Mouse (Mus musculus): Measurements from ENCODE around the gene Hes7. TPM values are rescaled to one million over a fixed set of nuclear protein-coding genes. Genes with fewer than 3 reads are reported as not detected.

Gene Hes7
- total and polyA plus RNA-seq, 3 experiments = 0.04 TPM; not detected in 2

DNA sequence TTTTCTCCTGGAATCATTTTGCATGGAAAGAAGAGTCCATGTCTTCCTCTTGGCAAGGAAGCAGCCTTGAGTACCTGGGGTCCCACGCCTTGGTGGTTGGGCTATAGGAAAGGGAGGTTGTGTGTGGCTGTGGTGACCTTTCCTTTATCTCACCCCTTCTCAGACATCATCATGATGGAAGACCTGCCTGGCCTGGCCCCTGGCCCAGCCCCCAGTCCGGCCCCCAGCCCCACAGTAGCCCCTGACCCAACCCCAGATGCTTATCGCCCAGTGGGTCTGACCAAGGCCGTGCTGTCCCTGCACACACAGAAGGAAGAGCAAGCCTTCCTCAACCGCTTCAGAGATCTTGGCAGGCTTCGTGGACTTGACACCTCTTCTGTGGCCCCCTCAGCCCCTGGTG is 15.0 kb upstream of the Hes7 start:
- DNase-seq (ENCODE audit: extremely low read depth) = no peak
- no peak overlapping the region for H3K27ac ChIP-seq (ENCODE audit: insufficient read depth, low read depth)
- TF ChIP-seq NRF1 (IDR thresholded peaks at IDR 0.05; ENCODE audit: low read depth, low read length) (no peak), SIN3A (IDR thresholded peaks at IDR 0.05; ENCODE audit: low read length) (no peak), KAT2A (IDR thresholded peaks at IDR 0.05; ENCODE audit: insufficient replicate concordance, low read length) (no peak), EP300 (IDR thresholded peaks at IDR 0.05; ENCODE audit: low read length) (no peak), RCOR1 (conservative IDR thresholded peaks at IDR 0.05; ENCODE audit: low read depth, low read length) (no peak), USF2 (conservative IDR thresholded peaks at IDR 0.05; ENCODE audit: low read depth, low read length) (no peak), TCF12 (IDR thresholded peaks at IDR 0.05; ENCODE audit: low read depth, low read length) (no peak), ZKSCAN1 (IDR thresholded peaks at IDR 0.05; ENCODE audit: borderline replicate concordance, low read depth, low read length) (no peak), NELFE (IDR thresholded peaks at IDR 0.05; ENCODE audit: low read depth, low read length) (no peak), CTCF (conservative IDR thresholded peaks at IDR 0.05 in 1 of 2, IDR thresholded peaks at IDR 0.05 in 1 of 2; ENCODE audit: low read depth in 2 of 2, low read length in 2 of 2) (no peak), ZC3H11A (IDR thresholded peaks at IDR 0.05; ENCODE audit: low read depth, low read length) (no peak), TBP (conservative IDR thresholded peaks at IDR 0.05; ENCODE audit: low read depth, low read length) (no peak), MAFK (IDR thresholded peaks at IDR 0.05; ENCODE audit: insufficient replicate concordance, low read length) (no peak), MYC (IDR thresholded peaks at IDR 0.05; ENCODE audit: low read depth, low read length) (no peak), POLR2A (IDR thresholded peaks at IDR 0.05; ENCODE audit: low read depth, low read length) (no peak), JUND (conservative IDR thresholded peaks at IDR 0.05; ENCODE audit: low read depth, low read length) (no peak), IRF4 (IDR thresholded peaks at IDR 0.05; ENCODE audit: low read depth, low read length) (no peak), JUN (IDR thresholded peaks at IDR 0.05; ENCODE audit: insufficient read depth, low read depth, low read length) (no peak)
- H3K9ac ChIP-seq (ENCODE audit: insufficient read depth, low read depth) = no peak overlapping the region
- peaks cover 88 to 95% of the 10 kb centered on the region in 2 experiments for H3K36me3 ChIP-seq (replicated peaks in 1 of 2; ENCODE audit: control insufficient read depth in 1 of 2, insufficient read depth in 1 of 2, low read length in 1 of 2)
- no peaks in the 10 kb centered on the region for H3K27me3 ChIP-seq (replicated peaks)
- H3K4me3 ChIP-seq (replicated peaks in 1 of 3; ENCODE audit: low read depth in 2 of 3, low read length in 2 of 3, poor library complexity in 1 of 3) = no peak overlapping the region
- peaks cover 15% of the 10 kb centered on the region for H3K79me2 ChIP-seq (replicated peaks; ENCODE audit: control insufficient read depth, extremely low read depth, insufficient read depth, poor library complexity, severe bottlenecking)
- dilution Hi-C loops (cut with MboI; ENCODE audit: extremely low pct_ligation_motif_present, extremely low pct_unique_long_range_greater_than_20kb, low sequenced_read_pairs) (no loop called here), in situ Hi-C loops (cut with MboI; ENCODE audit: low pct_ligation_motif_present, low pct_unique_long_range_greater_than_20kb, low sequenced_read_pairs) (no loop called here)
- H3K4me2 ChIP-seq (ENCODE audit: insufficient read depth, low read depth, poor library complexity, severe bottlenecking) = no peak overlapping the region
- H3K4me1 ChIP-seq (ENCODE audit: control insufficient read depth in 1 of 2, insufficient read depth in 2 of 2) = peaks cover 12 to 28% of the 10 kb centered on the region in 2 experiments
- no peaks in the 10 kb centered on the region for H3K9me3 ChIP-seq (replicated peaks; ENCODE audit: low read length)

DNA sequence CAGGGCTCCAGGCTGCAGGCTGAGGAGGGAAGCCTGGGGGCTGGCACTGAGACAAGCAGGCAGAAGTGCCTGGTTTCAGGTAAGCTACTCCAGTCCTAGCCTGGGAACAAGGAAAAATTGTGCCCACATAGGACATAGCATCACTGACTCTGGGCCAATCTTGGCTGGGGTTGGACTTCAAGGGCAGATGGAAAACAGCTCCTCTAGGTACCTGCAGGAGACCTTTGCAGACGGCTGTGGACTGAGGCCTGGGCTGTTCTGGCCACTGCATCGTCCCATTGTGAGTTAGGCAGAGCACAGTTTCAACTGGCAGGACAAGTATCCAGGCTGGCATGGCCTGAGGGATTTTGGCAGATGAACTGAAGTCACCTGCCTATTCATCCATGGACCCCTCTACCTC is 14.4 kb upstream of the Hes7 start:
- Histone ChIP-seq H3K9ac (ENCODE audit: insufficient read depth, low read depth) (no peak overlapping the region), H3K9me3 (replicated peaks; ENCODE audit: low read length) (no peaks in the 10 kb centered on the region), H3K79me2 (replicated peaks; ENCODE audit: control insufficient read depth, extremely low read depth, insufficient read depth, poor library complexity, severe bottlenecking) (peaks cover 9% of the 10 kb centered on the region), H3K27ac (ENCODE audit: insufficient read depth, low read depth) (no peak overlapping the region), H3K4me3 (replicated peaks in 1 of 3; ENCODE audit: low read depth in 2 of 3, low read length in 2 of 3, poor library complexity in 1 of 3) (no peak overlapping the region), H3K27me3 (replicated peaks) (no peaks in the 10 kb centered on the region), H3K36me3 (replicated peaks in 1 of 2; ENCODE audit: control insufficient read depth in 1 of 2, insufficient read depth in 1 of 2, low read length in 1 of 2) (peaks cover 86 to 92% of the 10 kb centered on the region in 2 experiments), H3K4me2 (ENCODE audit: insufficient read depth, low read depth, poor library complexity, severe bottlenecking) (no peak overlapping the region), H3K4me1 (ENCODE audit: control insufficient read depth in 1 of 2, insufficient read depth in 2 of 2) (peaks cover 10 to 23% of the 10 kb centered on the region in 2 experiments)
- dilution Hi-C loops (cut with MboI; ENCODE audit: extremely low pct_ligation_motif_present, extremely low pct_unique_long_range_greater_than_20kb, low sequenced_read_pairs) (no loop called here), in situ Hi-C loops (cut with MboI; ENCODE audit: low pct_ligation_motif_present, low pct_unique_long_range_greater_than_20kb, low sequenced_read_pairs) (no loop called here)
- TF ChIP-seq POLR2A (IDR thresholded peaks at IDR 0.05; ENCODE audit: low read depth, low read length) = no peak
- TF ChIP-seq TBP (conservative IDR thresholded peaks at IDR 0.05; ENCODE audit: low read depth, low read length) = no peak
- no peak for TF ChIP-seq ZMIZ1 (IDR thresholded peaks at IDR 0.05; ENCODE audit: low read depth, low read length)
- no peak for TF ChIP-seq IRF4 (IDR thresholded peaks at IDR 0.05; ENCODE audit: low read depth, low read length)
- no peak for TF ChIP-seq CHD2 (IDR thresholded peaks at IDR 0.05; ENCODE audit: low read length)
- no peak for TF ChIP-seq MYC (IDR thresholded peaks at IDR 0.05; ENCODE audit: low read depth, low read length)
- TF ChIP-seq ZNF384 (IDR thresholded peaks at IDR 0.05; ENCODE audit: low read depth, low read length) = no peak
- TF ChIP-seq UBTF (IDR thresholded peaks at IDR 0.05; ENCODE audit: low read depth, low read length) = no peak
- no peak for TF ChIP-seq E2F4 (IDR thresholded peaks at IDR 0.05; ENCODE audit: insufficient replicate concordance, low read depth, low read length)
- no peak for TF ChIP-seq TCF12 (IDR thresholded peaks at IDR 0.05; ENCODE audit: low read depth, low read length)
- no peak for TF ChIP-seq MAZ (IDR thresholded peaks at IDR 0.05; ENCODE audit: low read depth, low read length)
- TF ChIP-seq JUND (conservative IDR thresholded peaks at IDR 0.05; ENCODE audit: low read depth, low read length) = no peak
- no peak for TF ChIP-seq ETS1 (conservative IDR thresholded peaks at IDR 0.05; ENCODE audit: low read depth, low read length)
- TF ChIP-seq EP300 (IDR thresholded peaks at IDR 0.05; ENCODE audit: low read length) = no peak
- TF ChIP-seq RAD21 (IDR thresholded peaks at IDR 0.05; ENCODE audit: low read depth, low read length) = no peak
- no peak for TF ChIP-seq MAFK (IDR thresholded peaks at IDR 0.05; ENCODE audit: insufficient replicate concordance, low read length)
- DNase-seq (ENCODE audit: extremely low read depth) = no peak
